8 mouse cellular contexts compared by ENCODE assay signal in genomic region chr11:97021121-97021765, GRCm38 (mm10). TPM values are rescaled to one million over a fixed set of nuclear protein-coding genes. Genes with fewer than 3 reads are reported as not detected.
DNase-seq lines count a peak whose midpoint lies in the region; ATAC-seq and TF ChIP-seq lines count a peak whose summit lies in the region.

No protein-coding gene starts in this region.

- peaks cover 43% of the 10 kb centered on the region for H3K27me3 ChIP-seq in kidney, postnatal 0 days (ENCODE audit: insufficient read depth, low read length)
- peaks cover 73% of the 10 kb centered on the region for H3K27me3 ChIP-seq in neural tube, embryonic 11.5 days (ENCODE audit: control insufficient read depth, insufficient read depth, low read length)

- H3K27ac ChIP-seq in kidney, postnatal 0 days, result no peak overlapping the region
- H3K27ac ChIP-seq in neural tube, embryonic 11.5 days (ENCODE audit: low read depth, low read length), result no peak overlapping the region

- peak overlapping the region; percentile 92 for H3K4me2 ChIP-seq in kidney, postnatal 0 days (ENCODE audit: low read length)
- H3K4me2 ChIP-seq in neural tube, embryonic 11.5 days (ENCODE audit: low read depth), result peak overlapping the region; percentile 83; the same call in 1 of the 2 replicates

- peak; percentile 12; the same call in 1 of the 2 replicates for ATAC-seq in kidney, postnatal 0 days (replicated peaks; ENCODE audit: low FRiP score, low read depth)
- 0 out of 2 replicates have a peak, but pooled peaks have one; percentile 9 for ATAC-seq in neural tube, embryonic 11.5 days (ENCODE audit: insufficient read depth, low FRiP score, low TSS enrichment)

- 2% methylated on average over 27 of the region's 27 CpGs for WGBS in kidney, postnatal 0 days
- WGBS in neural tube, embryonic 11.5 days, result 1% methylated on average over 27 of the region's 27 CpGs

- H3K9me3 ChIP-seq in kidney, postnatal 0 days (replicated peaks; ENCODE audit: low read length), result no peaks in the 10 kb centered on the region
- H3K9me3 ChIP-seq in neural tube, embryonic 11.5 days (ENCODE audit: control insufficient read depth, low read length), result no peaks in the 10 kb centered on the region

- no peak for DNase-seq in kidney, postnatal 0 days (ENCODE audit: low spot score)
- no peak for DNase-seq in kidney, adult 9 months
- DNase-seq in embryo, embryonic 11 days, result peak; percentile 37
- DNase-seq in induced T-regulatory cell, adult 2 months (ENCODE audit: low read depth), result peak; percentile 62
- DNase-seq in neural tube, embryonic 11.5 days (ENCODE audit: low spot score), result no peak
- DNase-seq in MN1 (ENCODE audit: low spot score), result no peak
- DNase-seq in spleen, postnatal 10 days (ENCODE audit: low spot score in 2 of 2), result no peak
- DNase-seq in cerebellum, adult 11-12 months, result no peak

- peak overlapping the region; percentile 48 for H3K4me3 ChIP-seq in kidney, postnatal 0 days (replicated peaks; ENCODE audit: low read depth, low read length)
- peak overlapping the region; percentile 45 for H3K4me3 ChIP-seq in neural tube, embryonic 11.5 days (ENCODE audit: low read depth, low read length)

- TF ChIP-seq CTCF in kidney, postnatal 0 days (IDR thresholded peaks at IDR 0.05; ENCODE audit: low read depth), result no peak

- H3K9ac ChIP-seq in kidney, postnatal 0 days (ENCODE audit: low read depth, low read length), result 0 out of 2 replicates have a peak overlapping the region, but pooled peaks have one; percentile 78
- peak overlapping the region; percentile 59 for H3K9ac ChIP-seq in neural tube, embryonic 11.5 days (ENCODE audit: low read length)

- H3K36me3 ChIP-seq in kidney, postnatal 0 days (ENCODE audit: insufficient read depth, low read length), result no peaks in the 10 kb centered on the region
- H3K36me3 ChIP-seq in neural tube, embryonic 11.5 days (ENCODE audit: control insufficient read depth, insufficient read depth, low read length), result no peaks in the 10 kb centered on the region

- H3K4me1 ChIP-seq in kidney, postnatal 0 days (replicated peaks; ENCODE audit: insufficient read depth, low read length), result peaks cover 35% of the 10 kb centered on the region
- H3K4me1 ChIP-seq in neural tube, embryonic 11.5 days (ENCODE audit: control insufficient read depth, insufficient read depth, low read length), result peaks cover 12% of the 10 kb centered on the region

RNA-seq across cellular contexts. Expression of gene Sp6, which starts 8.0 kb away (rescaled TPM):
- 1.5 and 2.0 TPM in 2 replicates for polyA plus RNA-seq in kidney, postnatal 0 days (2015; fragmentation: Nextera tagmentation; extraction: Ambion mirVana)
- polyA plus RNA-seq in neural tube, embryonic 11.5 days (2014; fragmentation: Nextera tagmentation; extraction: Ambion mirVana), result 0.09 and 0.20 TPM in 2 replicates

RNA-seq across cellular contexts. Expression of gene Scrn2, which starts 8.5 kb away (rescaled TPM):
- 41.6 and 46.6 TPM in 2 replicates for polyA plus RNA-seq in kidney, postnatal 0 days (2015; fragmentation: Nextera tagmentation; extraction: Ambion mirVana)
- 20.9 and 26.5 TPM in 2 replicates for polyA plus RNA-seq in neural tube, embryonic 11.5 days (2014; fragmentation: Nextera tagmentation; extraction: Ambion mirVana)

RNA-seq across cellular contexts. Expression of gene Lrrc46, which starts 20.0 kb away (rescaled TPM):
- 1.0 and 1.2 TPM in 2 replicates for polyA plus RNA-seq in kidney, postnatal 0 days (2015; fragmentation: Nextera tagmentation; extraction: Ambion mirVana)
- 2.7 and 3.1 TPM in 2 replicates for polyA plus RNA-seq in neural tube, embryonic 11.5 days (2014; fragmentation: Nextera tagmentation; extraction: Ambion mirVana)

RNA-seq across cellular contexts. Expression of gene Mrpl10, which starts 20.1 kb away (rescaled TPM):
- 71.9 and 79.6 TPM in 2 replicates for polyA plus RNA-seq in kidney, postnatal 0 days (2015; fragmentation: Nextera tagmentation; extraction: Ambion mirVana)
- polyA plus RNA-seq in neural tube, embryonic 11.5 days (2014; fragmentation: Nextera tagmentation; extraction: Ambion mirVana), result 75.8 and 78.7 TPM in 2 replicates

RNA-seq across cellular contexts. Expression of gene Osbpl7, which starts 29.2 kb away (rescaled TPM):
- polyA plus RNA-seq in kidney, postnatal 0 days (2015; fragmentation: Nextera tagmentation; extraction: Ambion mirVana), result 6.6 and 7.6 TPM in 2 replicates
- polyA plus RNA-seq in neural tube, embryonic 11.5 days (2014; fragmentation: Nextera tagmentation; extraction: Ambion mirVana), result 5.3 and 7.2 TPM in 2 replicates

Comparison
In these comparisons a context has a peak if more than half of its experiments do, and no peak if none do; other contexts are left out.
1. DNase-seq: peak in embryo, embryonic 11 days (single experiment) and induced T-regulatory cell, adult 2 months (single experiment); none in kidney, postnatal 0 days (single experiment), kidney, adult 9 months (single experiment), neural tube, embryonic 11.5 days (single experiment), MN1 (single experiment), spleen, postnatal 10 days (0 of 2) and cerebellum, adult 11-12 months (single experiment).